Mouse (Mus musculus) gastrocnemius, postnatal 14 days (tissue): ENCODE results near the gene Runx1. TPM values are rescaled to one million over a fixed set of nuclear protein-coding genes. Genes with fewer than 3 reads are reported as not detected.

ENCODE experiments used
- DNase-seq: peaks from one replicate; pipeline ENCODE4 v3.0.0; 2021; ENCODE audit warnings: mixed read lengths
- intact Hi-C: fragments of 180-260 bp; cut with DNase I; formaldehyde crosslinking; loops from one replicate; pipeline ENCODE4 v1.15.1; 2025; ENCODE audit warnings: low total_unique reads
- total RNA-seq, 2 experiments: library from RNA; stranded (reverse); gene quantifications; 2 replicates each; pipeline ENCODE4 v1.2.3; 2021

The Runx1 gene
- total RNA-seq, 2 experiments from 2014 or later, result 3.8 to 5.3 TPM

GRCm38 (mm10) chr16:92764741-92765396 is 61.1 kb downstream of the Runx1 start:
- intact Hi-C loops, result no loop called here
- no peak for DNase-seq

- intact Hi-C loops, result no loop called here
- DNase-seq, result no peak
These were observed 62.3 kb downstream of the Runx1 start for GRCm38 (mm10) chr16:92763666-92764065.

GRCm38 (mm10) chr16:92761968-92762521 is 63.9 kb downstream of the Runx1 start:
- DNase-seq, result no peak
- intact Hi-C loops, result no loop called here

GRCm38 (mm10) chr16:92760091-92760490 is 65.9 kb downstream of the Runx1 start:
- no peak for DNase-seq
- intact Hi-C loops, result no loop called here

- intact Hi-C loops, result no loop called here
- DNase-seq, result no peak
These were observed 68.4 kb downstream of the Runx1 start for GRCm38 (mm10) chr16:92757564-92757963.

GRCm38 (mm10) chr16:92753944-92754343 is 72.0 kb downstream of the Runx1 start:
- DNase-seq, result no peak
- intact Hi-C loops, result no loop called here

GRCm38 (mm10) chr16:92753139-92753538 is 72.8 kb downstream of the Runx1 start:
- no peak for DNase-seq
- intact Hi-C loops, result no loop called here

- intact Hi-C loops, result no loop called here
- no peak for DNase-seq
These were observed 77.7 kb downstream of the Runx1 start for GRCm38 (mm10) chr16:92748272-92748671.

GRCm38 (mm10) chr16:92747062-92747461 is 78.9 kb downstream of the Runx1 start:
- intact Hi-C loops, result no loop called here
- DNase-seq, result no peak

GRCm38 (mm10) chr16:92745239-92745638 is 80.7 kb downstream of the Runx1 start:
- DNase-seq, result no peak
- intact Hi-C loops, result no loop called here

- intact Hi-C loops, result no loop called here
- no peak for DNase-seq
These were observed 81.7 kb downstream of the Runx1 start for GRCm38 (mm10) chr16:92744172-92744777.

- intact Hi-C loops, result no loop called here
- no peak for DNase-seq
These were observed 82.2 kb downstream of the Runx1 start for GRCm38 (mm10) chr16:92743755-92744154.

- DNase-seq, result no peak
- intact Hi-C loops, result no loop called here
These were observed 84.6 kb downstream of the Runx1 start for GRCm38 (mm10) chr16:92741342-92741741.

GRCm38 (mm10) chr16:92740541-92740940 is 85.4 kb downstream of the Runx1 start:
- intact Hi-C loops, result no loop called here
- DNase-seq, result no peak

- DNase-seq, result no peak
- intact Hi-C loops, result no loop called here
These were observed 86.0 kb downstream of the Runx1 start for GRCm38 (mm10) chr16:92739997-92740396.

- DNase-seq, result no peak
- intact Hi-C loops, result no loop called here
These were observed 86.7 kb downstream of the Runx1 start for GRCm38 (mm10) chr16:92739071-92739793.

- DNase-seq, result no peak
- intact Hi-C loops, result no loop called here
These were observed 87.4 kb downstream of the Runx1 start for GRCm38 (mm10) chr16:92738476-92739010.

- intact Hi-C loops, result no loop called here
- DNase-seq, result no peak
These were observed 99.1 kb downstream of the Runx1 start for GRCm38 (mm10) chr16:92726870-92727269.

- intact Hi-C loops, result no loop called here
- DNase-seq, result no peak
These were observed 101.4 kb downstream of the Runx1 start for GRCm38 (mm10) chr16:92724526-92724925.

GRCm38 (mm10) chr16:92720678-92721077 is 105.3 kb downstream of the Runx1 start:
- intact Hi-C loops, result no loop called here
- DNase-seq, result no peak
